Comparison of ENCODE assay signal across 8 mouse cellular contexts in the genomic region with DNA sequence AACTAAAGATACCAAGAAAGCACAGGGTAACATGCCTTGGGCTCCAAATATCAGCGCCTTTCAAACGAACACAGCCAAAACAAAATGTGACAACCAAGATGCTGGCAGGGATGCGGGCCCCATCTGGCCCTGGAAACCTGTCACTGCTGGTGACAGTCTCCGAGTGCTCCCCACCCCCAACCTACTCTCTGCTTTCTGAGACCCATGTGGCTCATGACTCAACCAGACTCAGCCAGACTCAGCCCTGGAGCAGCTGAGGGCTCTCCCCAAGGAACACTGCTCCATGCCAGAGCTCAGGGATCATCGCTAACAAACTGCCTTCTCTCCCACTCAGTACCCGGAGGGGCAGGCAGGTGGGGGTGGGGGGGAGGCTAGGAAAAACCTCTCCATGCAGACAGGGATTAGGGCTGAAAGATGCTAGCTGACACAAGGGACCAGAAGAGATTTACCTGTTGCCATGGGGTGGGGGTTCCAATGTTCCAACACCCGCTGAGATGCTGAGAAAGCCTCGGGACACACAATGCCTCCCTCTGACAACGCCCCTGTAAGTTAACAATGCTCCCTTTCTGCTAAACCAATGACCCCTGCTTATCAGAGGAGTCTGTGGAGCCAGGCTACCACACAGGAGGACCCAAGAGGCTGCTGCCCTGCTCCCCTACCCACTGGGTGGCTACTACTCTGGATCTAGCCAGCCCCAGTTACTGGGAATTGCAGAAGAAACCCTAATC.
DNase-seq lines count a peak whose midpoint lies in the region; ATAC-seq lines count a peak whose summit lies in the region.

No protein-coding gene starts in this region.

- no peak overlapping the region for H3K4me3 ChIP-seq in hindbrain, embryonic 12.5 days
- no peak overlapping the region for H3K4me3 ChIP-seq in midbrain, embryonic 12.5 days

- 32% methylated on average over 9 of the region's 9 CpGs for WGBS in hindbrain, embryonic 12.5 days
- 25% methylated on average over 9 of the region's 9 CpGs for WGBS in midbrain, embryonic 12.5 days

- intact Hi-C loops in heart, postnatal 14 days (cut with DNase I), result no loop called here

- peak overlapping the region; percentile 18; the same call in 1 of the 2 replicates for H3K27ac ChIP-seq in hindbrain, embryonic 12.5 days
- H3K27ac ChIP-seq in midbrain, embryonic 12.5 days (replicated peaks), result peak overlapping the region; percentile 52; the same call in 1 of the 2 replicates

- DNase-seq in heart, postnatal 14 days, result peak; percentile 24 to 36
- no peak for DNase-seq in heart, adult 8-10 months (ENCODE audit: low spot score)
- DNase-seq in cerebellum, adult 9-11 months, result peak; percentile 95
- DNase-seq in liver, result no peak
- no peak for DNase-seq in thymus, postnatal 25 days

- no peaks in the 10 kb centered on the region for H3K9me3 ChIP-seq in hindbrain, embryonic 12.5 days (replicated peaks)
- no peaks in the 10 kb centered on the region for H3K9me3 ChIP-seq in midbrain, embryonic 12.5 days

- H3K27me3 ChIP-seq in hindbrain, embryonic 12.5 days, result no peaks in the 10 kb centered on the region
- H3K27me3 ChIP-seq in midbrain, embryonic 12.5 days, result no peaks in the 10 kb centered on the region

- H3K4me1 ChIP-seq in hindbrain, embryonic 12.5 days, result peaks cover 28% of the 10 kb centered on the region
- peaks cover 21% of the 10 kb centered on the region for H3K4me1 ChIP-seq in midbrain, embryonic 12.5 days

- no peaks in the 10 kb centered on the region for H3K36me3 ChIP-seq in hindbrain, embryonic 12.5 days
- H3K36me3 ChIP-seq in midbrain, embryonic 12.5 days, result no peaks in the 10 kb centered on the region

- no peak overlapping the region for H3K4me2 ChIP-seq in hindbrain, embryonic 12.5 days (replicated peaks)
- H3K4me2 ChIP-seq in midbrain, embryonic 12.5 days (replicated peaks), result no peak overlapping the region

- no peak overlapping the region for H3K9ac ChIP-seq in hindbrain, embryonic 12.5 days
- no peak overlapping the region for H3K9ac ChIP-seq in midbrain, embryonic 12.5 days (replicated peaks)

- ATAC-seq in hindbrain, embryonic 12.5 days (ENCODE audit: low FRiP score), result peak; percentile 83
- peak; percentile 76 for ATAC-seq in midbrain, embryonic 12.5 days (ENCODE audit: low FRiP score, low read depth)
- no peak for ATAC-seq in megakaryocyte-erythroid progenitor cell, adult 5-6 weeks (replicated peaks; ENCODE audit: low FRiP score, low TSS enrichment, poor library complexity, severe bottlenecking)

Comparison
In these comparisons a context has a peak if more than half of its experiments do, and no peak if none do; other contexts are left out.
1. DNase-seq: peak in heart, postnatal 14 days (2 of 2) and cerebellum, adult 9-11 months (single experiment); none in heart, adult 8-10 months (single experiment), liver (single experiment) and thymus, postnatal 25 days (single experiment).